Mouse (Mus musculus) layer of hippocampus, adult 9-11 months (tissue): ENCODE results near the gene Tnmd.

ENCODE experiments used
- DNase-seq: peaks from one replicate; pipeline ENCODE4 v3.0.0; 2022

Tnmd gene

DNA sequence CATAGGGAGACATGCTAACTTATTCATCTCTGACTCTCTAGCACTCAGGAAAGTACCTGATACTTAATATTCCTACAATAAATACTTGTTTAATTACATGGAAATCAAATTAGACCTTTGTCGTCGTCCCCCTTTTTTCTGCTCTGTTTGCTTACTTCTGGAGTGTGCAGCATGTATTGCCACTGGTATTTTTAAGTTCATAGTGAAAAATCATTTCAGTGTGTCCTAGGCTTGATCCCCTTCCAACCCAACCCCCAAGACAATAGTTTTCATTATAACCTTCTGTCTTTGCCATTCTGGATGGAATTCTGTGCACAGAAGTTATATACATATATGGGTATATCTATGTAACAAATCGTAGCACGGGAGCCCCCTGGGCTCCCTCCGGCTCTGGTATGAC is at the start of gene Tnmd:
TSS of gene Tnmd (plus strand) at position 301 of the 400 bp plus-strand sequence.
- DNase-seq: no peak

DNA sequence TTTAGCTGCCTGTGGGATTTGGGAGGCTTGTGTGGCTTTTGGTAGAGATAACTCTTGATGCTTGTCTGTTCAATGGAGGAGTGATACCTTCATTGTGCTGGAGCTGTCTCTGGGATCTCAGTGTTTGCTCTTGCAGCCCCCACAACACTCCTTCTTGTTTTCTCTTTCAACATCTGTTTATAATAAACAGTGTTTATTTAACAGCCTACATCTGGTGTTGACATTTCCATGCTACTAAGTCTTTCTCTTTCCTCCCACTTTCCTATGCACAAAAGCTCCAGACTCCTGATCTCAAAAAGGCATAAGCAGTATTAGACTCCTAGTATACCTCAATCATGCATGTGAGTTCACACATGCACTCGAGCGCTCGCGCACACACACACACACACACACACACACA is 2.9 kb downstream of the Tnmd start:
- no peak for DNase-seq

DNA sequence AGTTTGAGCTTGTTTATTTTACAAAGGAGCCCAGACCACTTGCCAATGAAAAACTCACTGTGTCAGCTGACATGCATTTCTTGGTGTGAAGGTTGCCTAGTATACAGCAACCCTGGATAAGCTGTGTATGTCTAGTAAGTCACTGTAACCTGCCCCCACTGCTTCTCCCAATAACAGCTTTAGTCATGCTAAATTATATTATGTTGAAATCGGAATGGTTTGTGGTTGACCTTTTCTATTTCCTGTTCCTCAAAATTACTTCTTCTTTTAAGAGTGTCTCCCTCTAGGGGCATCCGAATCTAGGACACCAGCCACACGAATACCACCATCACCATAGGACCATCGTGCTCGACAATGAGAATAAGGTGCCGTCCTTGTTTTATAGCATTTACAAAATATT is 19.0 kb downstream of the Tnmd start:
- no peak for DNase-seq

DNA sequence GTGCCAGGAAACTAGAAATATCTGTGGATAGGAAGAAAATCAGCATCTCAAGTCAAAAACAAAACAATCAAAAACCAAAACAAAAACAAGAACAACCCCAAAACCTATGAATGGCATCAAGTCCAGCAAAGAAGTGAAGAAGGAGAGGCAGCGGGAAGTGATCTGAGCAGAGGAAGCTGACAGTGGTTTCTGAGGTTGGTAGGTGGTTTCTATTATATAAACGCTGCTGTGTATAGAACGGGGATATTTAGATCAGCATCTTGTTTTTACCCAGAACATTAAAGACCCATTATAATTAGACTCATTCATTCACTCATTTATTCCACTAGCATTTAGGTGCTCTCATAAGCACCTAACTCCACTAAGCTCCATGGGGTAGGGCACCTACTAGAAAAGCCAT is 36.5 kb downstream of the Tnmd start:
- DNase-seq: no peak

DNA sequence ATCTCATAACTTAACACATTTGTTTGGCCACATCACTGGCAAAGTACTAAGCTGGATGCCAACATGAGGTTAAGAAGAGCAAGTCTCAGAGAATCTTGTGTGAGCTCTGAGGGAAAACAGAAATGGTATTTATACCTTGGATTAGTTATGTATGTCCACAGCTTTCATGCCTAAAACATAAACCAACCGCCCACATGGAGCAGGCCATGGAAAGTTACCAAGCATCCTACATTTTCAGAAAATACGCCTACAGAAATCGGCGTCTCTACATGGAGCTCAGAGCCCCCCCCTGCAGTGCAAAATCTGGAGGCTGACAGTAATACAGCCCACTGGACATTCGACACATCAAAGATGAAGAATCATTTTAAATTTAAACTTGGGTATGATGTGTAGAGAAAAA is 37.3 kb downstream of the Tnmd start:
- DNase-seq: no peak

DNA sequence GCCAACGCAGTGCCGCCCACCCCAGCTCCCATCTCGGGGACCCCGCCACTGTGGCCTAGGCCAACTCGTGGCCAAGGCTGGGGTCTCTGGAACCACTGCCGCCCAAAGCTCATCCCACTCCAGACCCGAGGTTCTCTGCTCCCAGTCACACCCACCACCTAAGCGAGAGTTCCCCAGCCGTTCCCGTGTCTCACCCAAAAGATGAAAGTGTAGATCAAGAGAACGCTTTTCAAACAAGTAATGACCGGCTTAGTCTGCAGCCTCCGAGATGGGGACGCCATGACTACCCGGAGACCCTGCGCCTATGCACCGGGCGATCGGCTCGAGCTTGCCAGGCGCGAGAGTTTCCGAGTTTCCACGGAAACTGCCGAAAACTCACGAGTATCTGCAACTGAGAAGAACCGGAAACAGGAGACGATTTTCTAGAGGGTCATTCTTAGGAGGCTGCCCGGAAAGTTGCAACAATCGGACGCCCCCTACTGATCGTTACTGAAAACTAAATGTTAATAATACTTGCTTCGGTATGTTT is 47.3 kb downstream of the Tnmd start, which contains the start of gene Tspan6:
TSS of gene Tspan6 (minus strand) at position 416 of the 529 bp plus-strand sequence.
- peak; percentile 69 for DNase-seq

DNA sequence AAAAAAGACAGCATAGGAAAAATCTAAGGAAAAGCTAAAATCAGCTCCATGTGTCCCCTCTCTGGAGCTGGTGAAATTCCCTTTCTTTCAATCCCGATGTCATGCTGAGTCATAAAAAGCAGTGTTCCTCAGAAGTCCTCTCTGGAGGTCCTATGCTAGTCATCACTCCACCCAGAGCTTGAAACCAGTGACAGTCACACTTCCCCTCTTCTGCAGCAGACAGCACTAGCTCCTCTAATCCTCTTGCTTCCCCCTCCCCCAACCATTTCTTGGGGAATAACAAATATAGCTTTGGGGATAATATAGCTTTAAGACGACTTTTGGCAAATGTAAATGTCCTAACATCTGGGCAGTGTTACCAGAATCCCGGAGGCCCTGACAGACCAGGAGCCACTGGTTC is 57.5 kb downstream of the Tnmd start, which contains the start of gene Srpx2:
TSS of gene Srpx2 (plus strand) at position 166 of the 400 bp plus-strand sequence.
- DNase-seq: no peak

DNA sequence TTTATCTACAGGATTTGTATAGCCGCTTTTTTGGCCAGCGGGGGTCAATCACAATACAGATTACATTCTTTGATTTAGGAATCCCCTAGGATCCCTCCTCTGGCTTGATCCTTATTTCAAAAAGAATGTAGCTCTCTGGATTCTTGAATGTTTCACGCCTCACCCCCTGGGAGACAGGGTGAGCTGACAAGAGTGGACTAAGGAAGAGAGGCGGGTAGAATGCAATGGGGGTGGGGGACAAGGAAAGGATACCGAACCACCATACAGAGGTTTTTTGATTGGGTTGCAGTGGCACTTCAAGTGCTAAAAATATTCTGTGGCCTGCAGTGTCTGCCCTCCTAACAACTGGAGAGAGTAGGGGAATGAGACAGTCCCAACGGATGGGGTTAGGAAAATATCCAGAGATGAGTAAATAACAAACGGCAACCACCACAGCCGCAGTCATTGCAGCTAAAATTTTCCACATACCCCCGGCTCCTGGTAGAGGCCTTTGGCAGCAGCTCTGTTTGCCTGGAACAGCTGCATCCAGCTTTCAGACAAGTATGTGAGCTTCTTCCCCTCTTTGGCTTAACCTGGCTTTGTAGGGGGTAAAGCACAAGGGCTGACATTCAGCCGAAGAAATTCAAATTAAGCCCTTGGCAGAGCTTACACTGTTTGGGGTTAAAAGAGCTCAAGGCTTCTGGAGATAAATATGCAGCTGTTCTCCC is 60.8 kb downstream of the Tnmd start:
- no peak for DNase-seq

DNA sequence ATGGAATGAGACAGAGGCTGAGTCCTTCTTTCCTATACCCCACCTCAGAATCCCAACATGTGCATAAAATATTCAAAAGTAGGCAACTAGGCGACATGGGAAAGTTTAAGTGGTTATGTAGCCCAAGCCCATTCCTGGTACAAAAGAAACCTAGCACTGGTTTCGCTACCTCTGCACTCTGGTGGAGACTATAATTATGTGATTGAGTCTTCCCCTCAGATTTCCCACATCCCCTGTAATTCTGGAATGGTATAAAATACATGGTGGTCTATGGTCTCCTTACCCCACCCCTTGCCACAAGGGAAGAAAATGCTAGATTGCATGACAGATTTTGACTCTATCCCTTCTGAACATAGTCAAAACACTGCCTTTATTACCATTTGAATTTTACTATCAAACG is 62.2 kb downstream of the Tnmd start:
- DNase-seq: no peak

DNA sequence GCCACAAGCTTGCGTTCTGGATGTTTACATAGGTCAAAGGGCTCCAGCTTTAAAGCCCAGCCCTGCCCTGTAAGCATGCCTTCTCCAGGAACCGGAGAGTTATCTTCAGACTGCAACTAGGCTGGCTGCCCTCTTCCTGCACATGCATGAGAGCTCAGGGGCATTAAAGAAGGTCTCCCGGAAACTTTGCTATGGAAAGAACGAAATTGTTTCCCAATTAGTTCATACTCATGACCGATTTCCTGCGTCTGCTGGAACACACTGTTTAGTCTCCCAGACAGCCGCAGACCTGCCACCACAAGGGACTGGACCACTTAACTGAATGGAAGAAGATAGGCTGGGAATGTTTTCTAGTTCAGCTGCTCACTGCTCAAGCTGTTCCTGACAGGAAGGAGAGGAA is 63.4 kb downstream of the Tnmd start:
- no peak for DNase-seq
